Mouse (Mus musculus) mouse embryonic stem cell (cell line): ENCODE measurements at regions not wholly inside any gene's neighbourhood (a gene's known extent, or its start where the extent isn't known, plus 50 kb on each side); places are given as distances from the start of the nearest gene placed in this dataset.

Experiments used
- in situ Hi-C, 2 experiments: fragments of 300-500 bp; cut with MboI; formaldehyde crosslinking; loops; 1 replicate in 1 of 2; 3 replicates in 1 of 2; pipeline ENCODE4 v1.14.3; 2019 to 2020; ENCODE audit warnings: low sequenced_read_pairs in 2 of 2, low pct_unique_long_range_greater_than_20kb in 1 of 2, mixed read lengths in 1 of 2; ENCODE audit not compliant: unreplicated experiment in 1 of 2

DNA sequence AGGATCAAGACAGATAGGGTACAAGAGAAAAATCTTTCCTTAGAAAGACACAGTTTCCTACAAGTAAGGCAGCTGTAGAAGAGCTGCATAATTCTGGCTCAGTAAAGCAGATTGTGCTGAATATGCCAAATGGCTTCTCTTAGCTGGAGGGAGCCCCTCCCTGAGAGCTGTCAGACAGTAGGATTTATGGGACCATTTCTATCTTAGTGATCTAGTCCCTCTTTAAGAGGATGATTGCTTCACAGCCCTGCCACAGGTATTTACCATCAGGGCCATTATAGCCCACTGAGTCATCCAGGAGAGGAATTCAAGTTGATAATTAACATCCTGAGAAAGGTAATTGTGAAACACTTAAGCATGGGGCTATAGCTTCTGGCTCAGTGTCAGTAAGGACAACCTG, 101.5 kb upstream of the Cypt1 start:
- in situ Hi-C loops, result no loop called here

DNA sequence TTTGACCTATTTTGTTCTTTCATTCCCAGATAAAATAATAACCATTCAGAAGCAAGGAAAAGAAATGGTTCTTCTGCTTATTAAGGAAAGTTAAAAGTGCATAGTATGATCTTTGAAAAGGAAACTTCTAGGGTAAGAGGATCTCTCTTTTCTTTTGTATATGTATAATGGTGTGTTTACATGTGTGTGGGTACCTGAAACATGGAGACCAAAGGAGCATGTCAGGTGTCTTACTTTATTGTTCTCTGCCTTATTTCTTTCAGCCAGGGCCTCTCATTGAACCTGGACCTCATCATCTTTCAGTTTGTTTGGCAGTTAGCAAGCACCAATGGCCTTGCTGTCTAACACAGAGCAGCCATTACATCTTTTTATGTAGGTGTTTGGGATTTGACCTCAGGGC, 101.0 kb upstream of the Cypt1 start:
- in situ Hi-C loops, result no loop called here

DNA sequence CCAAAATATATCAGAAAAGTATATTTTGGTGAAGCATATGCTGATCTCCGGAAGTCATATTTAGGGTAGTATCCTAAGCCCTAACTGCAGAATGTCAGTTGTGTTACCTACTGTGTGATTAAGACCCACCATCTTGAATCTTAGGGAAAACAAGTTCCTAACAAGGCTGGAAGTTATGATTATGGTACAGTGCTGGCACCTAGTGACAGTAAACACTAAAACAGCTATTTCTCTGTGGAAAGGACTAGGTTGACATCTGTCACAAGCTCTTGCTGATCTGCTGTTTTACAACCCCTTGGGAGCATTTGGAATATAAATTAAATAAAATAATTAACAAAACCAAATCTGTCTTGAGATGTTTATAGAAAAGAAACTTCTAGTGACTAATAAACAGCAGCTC, 84.6 kb upstream of the Cypt1 start:
- in situ Hi-C loops, result no loop called here

DNA sequence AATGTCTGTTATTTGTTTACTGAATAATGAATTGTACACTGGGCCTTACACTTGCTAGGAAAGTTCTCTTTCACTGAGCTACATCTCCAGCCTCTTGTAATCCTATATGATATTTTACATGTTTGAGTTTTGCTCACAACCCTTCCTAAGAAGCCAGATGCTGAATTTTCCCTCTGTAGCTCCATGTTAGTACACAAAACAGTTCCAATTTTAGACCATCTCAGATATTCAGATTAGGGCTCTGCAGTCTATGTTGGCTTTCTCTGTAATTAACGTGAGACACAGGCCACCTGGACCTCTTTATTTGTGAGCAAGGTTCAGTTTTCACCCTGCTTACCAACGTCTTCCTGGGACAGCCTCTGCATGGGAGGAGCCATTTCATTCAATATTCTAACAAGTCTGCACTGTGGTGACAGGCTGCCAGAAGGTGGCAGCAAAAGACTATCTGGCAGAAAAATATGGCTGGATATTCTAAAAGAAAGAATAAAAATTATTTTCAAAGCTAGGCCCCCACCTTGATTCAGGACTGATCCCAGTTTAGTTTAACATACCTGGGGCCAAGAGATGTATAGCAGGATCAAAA, 72.1 kb upstream of the Cypt1 start:
- in situ Hi-C loops, result loop anchor here in 1 of 2 experiments (25.0 kb wide), 3 partner anchors 88 to 412 kb away; no protein-coding TSS in a partner anchor
